Mouse (Mus musculus) hindbrain, embryonic 13.5 days (tissue): ENCODE measurements around the gene Stra6. TPM values are rescaled to one million over a fixed set of nuclear protein-coding genes. Genes with fewer than 3 reads are reported as not detected.

ENCODE experiments used
- ATAC-seq: fragments of 200-750 bp; cut with Nextera tagmentation; 2 replicates; pipeline ENCODE4 v1.8.0; 2017; ENCODE audit warnings: moderate TSS enrichment; ENCODE audit not compliant: low FRiP score
- H3K27ac ChIP-seq: fragments of 300-500 bp; sonication (generic); 2 replicates; pipeline ENCODE4 v1.5.1; 2015; ENCODE audit warnings: inconsistent platforms, mild to moderate bottlenecking, moderate library complexity
- H3K27me3 ChIP-seq: fragments of 300-500 bp; sonication (generic); 2 replicates; pipeline ENCODE4 v1.6.1; 2015; ENCODE audit warnings: mild to moderate bottlenecking, inconsistent platforms
- H3K36me3 ChIP-seq: fragments of 300-500 bp; sonication (generic); 2 replicates; pipeline ENCODE4 v1.6.1; 2015; ENCODE audit warnings: mild to moderate bottlenecking, inconsistent platforms
- H3K4me1 ChIP-seq: fragments of 300-500 bp; sonication (generic); replicated peaks from 2 replicates; pipeline ENCODE4 v1.6.1; 2015; ENCODE audit warnings: inconsistent platforms
- H3K4me2 ChIP-seq: fragments of 300-500 bp; sonication (generic); 2 replicates; pipeline ENCODE4 v1.6.1; 2015; ENCODE audit warnings: inconsistent platforms, mild to moderate bottlenecking, moderate library complexity
- H3K4me3 ChIP-seq: fragments of 300-500 bp; sonication (generic); 2 replicates; pipeline ENCODE4 v1.5.1; 2015; ENCODE audit warnings: mild to moderate bottlenecking, inconsistent platforms
- H3K9ac ChIP-seq: fragments of 300-500 bp; sonication (generic); 2 replicates; pipeline ENCODE4 v1.6.1; 2015; ENCODE audit warnings: mild to moderate bottlenecking, inconsistent platforms
- H3K9me3 ChIP-seq: fragments of 300-500 bp; sonication (generic); 2 replicates; pipeline ENCODE4 v1.6.1; 2016; ENCODE audit warnings: inconsistent platforms
- WGBS: fragments of 180-500 bp; shearing (Covaris S2); methylation state at CpG from one replicate; pipeline ENCODE4 v1.1.7; 2015; 5-methylcytosine and 5-hydroxymethylcytosine counted together
- polyA plus RNA-seq: library from polyadenylated mRNA; unstranded; fragments of >200 nt; fragmentation: Nextera tagmentation; extraction: Ambion mirVana; gene quantifications from 2 replicates; pipeline ENCODE4 v1.2.1, GENCODE M21; 2015

The Stra6 gene
- 19.1 and 20.1 TPM in 2 replicates for polyA plus RNA-seq

- no peak within 1 kb of the TSS for H3K4me3 ChIP-seq
- no peak for ATAC-seq
- WGBS = 37% methylated on average over 3 of the region's 3 CpGs
- peaks cover 24% of the 10 kb centered on the region for H3K27me3 ChIP-seq
- peaks cover 73% of the 10 kb centered on the region for H3K4me1 ChIP-seq
- no peaks in the 10 kb centered on the region for H3K36me3 ChIP-seq
- no peak within 1 kb of the TSS for H3K4me2 ChIP-seq
- H3K9me3 ChIP-seq = no peaks in the 10 kb centered on the region
- no peak within 1 kb of the TSS for H3K9ac ChIP-seq
- 0 out of 2 replicates have a peak within 1 kb of the TSS, but pooled peaks have one; percentile 23 for H3K27ac ChIP-seq
Measured at GRCm38 (mm10) chr9:58063531-58063930, at the start of gene Stra6. TSS of gene Stra6 (plus strand) at chr9:58063788.

GRCm38 (mm10) chr9:58014393-58015160 lies 49.0 kb upstream of the Stra6 start:
- ATAC-seq = no peak

GRCm38 (mm10) chr9:58015856-58016255 lies 47.7 kb upstream of the Stra6 start:
- H3K36me3 ChIP-seq = no peaks in the 10 kb centered on the region

More at GRCm38 (mm10) chr9:58014393-58015160, 49.0 kb upstream of the Stra6 start:
- 71% methylated on average over 8 of the region's 8 CpGs for WGBS
- no peak overlapping the region for H3K9ac ChIP-seq
- H3K4me1 ChIP-seq = no peaks in the 10 kb centered on the region
- H3K27me3 ChIP-seq = no peaks in the 10 kb centered on the region
- no peak overlapping the region for H3K27ac ChIP-seq
- no peak overlapping the region for H3K4me2 ChIP-seq
- H3K9me3 ChIP-seq = no peaks in the 10 kb centered on the region
- no peaks in the 10 kb centered on the region for H3K36me3 ChIP-seq
- H3K4me3 ChIP-seq = no peak overlapping the region

GRCm38 (mm10) chr9:58016962-58017361 lies 46.6 kb upstream of the Stra6 start:
- Histone ChIP-seq H3K9me3 (no peaks in the 10 kb centered on the region), H3K9ac (no peak overlapping the region), H3K36me3 (no peaks in the 10 kb centered on the region), H3K4me1 (no peaks in the 10 kb centered on the region), H3K27me3 (0 out of 2 replicates have a peak, but pooled peaks cover 7% of the 10 kb centered on the region), H3K4me2 (no peak overlapping the region), H3K4me3 (no peak overlapping the region), H3K27ac (no peak overlapping the region)
- ATAC-seq = no peak
- WGBS = 81% methylated on average over 3 of the region's 3 CpGs

More at GRCm38 (mm10) chr9:58015856-58016255, 47.7 kb upstream of the Stra6 start:
- Histone ChIP-seq H3K9me3 (no peaks in the 10 kb centered on the region), H3K4me1 (no peaks in the 10 kb centered on the region), H3K27me3 (no peaks in the 10 kb centered on the region), H3K4me3 (no peak overlapping the region), H3K9ac (no peak overlapping the region), H3K4me2 (no peak overlapping the region), H3K27ac (no peak overlapping the region)
- WGBS = 91% methylated on average over 6 of the region's 6 CpGs
- no peak for ATAC-seq

- no peak overlapping the region for H3K27ac ChIP-seq
- H3K36me3 ChIP-seq = no peaks in the 10 kb centered on the region
- no peaks in the 10 kb centered on the region for H3K4me1 ChIP-seq
- H3K4me3 ChIP-seq = no peak overlapping the region
- no peaks in the 10 kb centered on the region for H3K9me3 ChIP-seq
- H3K9ac ChIP-seq = no peak overlapping the region
- WGBS = 89% methylated on average over 5 of the region's 5 CpGs
- 0 out of 2 replicates have a peak, but pooled peaks cover 7% of the 10 kb centered on the region for H3K27me3 ChIP-seq
- ATAC-seq = no peak
- H3K4me2 ChIP-seq = no peak overlapping the region
Measured at GRCm38 (mm10) chr9:58018385-58018784, 45.2 kb upstream of the Stra6 start.

GRCm38 (mm10) chr9:58025995-58026394 lies 37.6 kb upstream of the Stra6 start:
- Histone ChIP-seq H3K36me3 (no peaks in the 10 kb centered on the region), H3K9me3 (no peaks in the 10 kb centered on the region), H3K4me2 (no peak overlapping the region), H3K4me1 (no peaks in the 10 kb centered on the region), H3K27me3 (0 out of 2 replicates have a peak, but pooled peaks cover 13% of the 10 kb centered on the region), H3K9ac (no peak overlapping the region), H3K4me3 (no peak overlapping the region), H3K27ac (no peak overlapping the region)
- WGBS = 90% methylated on average over 9 of the region's 9 CpGs
- no peak for ATAC-seq

- Histone ChIP-seq H3K27me3 (0 out of 2 replicates have a peak, but pooled peaks cover 6% of the 10 kb centered on the region), H3K4me1 (no peaks in the 10 kb centered on the region), H3K4me2 (no peak overlapping the region), H3K36me3 (no peaks in the 10 kb centered on the region), H3K9ac (no peak overlapping the region), H3K27ac (no peak overlapping the region), H3K4me3 (no peak overlapping the region), H3K9me3 (no peaks in the 10 kb centered on the region)
- 45% methylated on average over 2 of the region's 2 CpGs for WGBS
- no peak for ATAC-seq
Measured at GRCm38 (mm10) chr9:58027426-58028180, 36.0 kb upstream of the Stra6 start.

GRCm38 (mm10) chr9:58028841-58029240 lies 34.7 kb upstream of the Stra6 start:
- H3K4me3 ChIP-seq = no peak overlapping the region
- no peak for ATAC-seq
- no peak overlapping the region for H3K27ac ChIP-seq
- no peaks in the 10 kb centered on the region for H3K36me3 ChIP-seq
- no peak overlapping the region for H3K4me2 ChIP-seq
- no peaks in the 10 kb centered on the region for H3K9me3 ChIP-seq
- 74% methylated on average over 5 of the region's 5 CpGs for WGBS
- peaks cover 13% of the 10 kb centered on the region; the same call in 1 of the 2 replicates for H3K27me3 ChIP-seq
- no peaks in the 10 kb centered on the region for H3K4me1 ChIP-seq
- H3K9ac ChIP-seq = no peak overlapping the region

- H3K9ac ChIP-seq = no peak overlapping the region
- 89% methylated on average over 6 of the region's 6 CpGs for WGBS
- H3K4me2 ChIP-seq = no peak overlapping the region
- ATAC-seq = no peak
- H3K9me3 ChIP-seq = no peaks in the 10 kb centered on the region
- no peak overlapping the region for H3K4me3 ChIP-seq
- H3K27ac ChIP-seq = no peak overlapping the region
- H3K36me3 ChIP-seq = no peaks in the 10 kb centered on the region
- peaks cover 13% of the 10 kb centered on the region; the same call in 1 of the 2 replicates for H3K27me3 ChIP-seq
- no peaks in the 10 kb centered on the region for H3K4me1 ChIP-seq
Measured at GRCm38 (mm10) chr9:58029635-58030034, 34.0 kb upstream of the Stra6 start.

GRCm38 (mm10) chr9:58031895-58032294 lies 31.7 kb upstream of the Stra6 start:
- peaks cover 27% of the 10 kb centered on the region for H3K27me3 ChIP-seq
- no peaks in the 10 kb centered on the region for H3K36me3 ChIP-seq
- H3K9ac ChIP-seq = no peak overlapping the region
- H3K27ac ChIP-seq = no peak overlapping the region
- no peaks in the 10 kb centered on the region for H3K4me1 ChIP-seq
- ATAC-seq = no peak
- H3K9me3 ChIP-seq = no peaks in the 10 kb centered on the region
- H3K4me3 ChIP-seq = no peak overlapping the region
- H3K4me2 ChIP-seq = no peak overlapping the region
- WGBS = 80% methylated on average over 5 of the region's 5 CpGs

- Histone ChIP-seq H3K27ac (no peak overlapping the region), H3K4me1 (peaks cover 11% of the 10 kb centered on the region), H3K27me3 (peaks cover 46% of the 10 kb centered on the region), H3K9me3 (no peaks in the 10 kb centered on the region), H3K4me3 (no peak overlapping the region), H3K4me2 (no peak overlapping the region), H3K9ac (no peak overlapping the region), H3K36me3 (no peaks in the 10 kb centered on the region)
- no peak for ATAC-seq
- WGBS = 56% methylated on average over 2 of the region's 2 CpGs
Measured at GRCm38 (mm10) chr9:58035519-58035918, 28.1 kb upstream of the Stra6 start.

- WGBS = 85% methylated on average over 7 of the region's 7 CpGs
Measured at GRCm38 (mm10) chr9:58035951-58036698, 27.5 kb upstream of the Stra6 start.

More at GRCm38 (mm10) chr9:58035951-58036698, 27.5 kb upstream of the Stra6 start:
- Histone ChIP-seq H3K9me3 (no peaks in the 10 kb centered on the region), H3K4me2 (no peak overlapping the region), H3K9ac (no peak overlapping the region), H3K4me3 (no peak overlapping the region), H3K27me3 (peaks cover 46% of the 10 kb centered on the region), H3K4me1 (peaks cover 17% of the 10 kb centered on the region), H3K27ac (no peak overlapping the region), H3K36me3 (no peaks in the 10 kb centered on the region)
- ATAC-seq = no peak
